Mouse (Mus musculus) hindbrain, embryonic 10.5 days (tissue): ENCODE results near the gene Sos2. TPM values are rescaled to one million over a fixed set of nuclear protein-coding genes. Genes with fewer than 3 reads are reported as not detected.

ENCODE experiments used
- DNase-seq: peaks from one replicate; pipeline ENCODE4 v3.0.0-alpha.2; 2017; ENCODE audit warnings: low spot score
- H3K27ac ChIP-seq: fragments of 300-500 bp; sonication (generic); 2 replicates; pipeline ENCODE4 v1.5.1; 2016; ENCODE audit warnings: mild to moderate bottlenecking, moderate library complexity
- H3K27me3 ChIP-seq: fragments of 300-500 bp; sonication (generic); 2 replicates; pipeline ENCODE4 v1.6.1; 2016; ENCODE audit warnings: mild to moderate bottlenecking; ENCODE audit not compliant: poor library complexity, insufficient read depth, severe bottlenecking
- H3K36me3 ChIP-seq: fragments of 300-500 bp; sonication (generic); 2 replicates; pipeline ENCODE4 v1.6.1; 2016; ENCODE audit warnings: mild to moderate bottlenecking, moderate library complexity
- H3K4me1 ChIP-seq: fragments of 300-500 bp; sonication (generic); replicated peaks from 2 replicates; pipeline ENCODE4 v1.6.1; 2016; ENCODE audit warnings: mild to moderate bottlenecking
- H3K4me3 ChIP-seq: fragments of 300-500 bp; sonication (generic); 2 replicates; pipeline ENCODE4 v1.5.1; 2016; ENCODE audit warnings: mild to moderate bottlenecking, moderate library complexity
- H3K9me3 ChIP-seq: fragments of 300-500 bp; sonication (generic); 2 replicates; pipeline ENCODE4 v1.6.1; 2016; ENCODE audit warnings: mild to moderate bottlenecking, moderate library complexity
- WGBS: fragments of 180-500 bp; shearing (Covaris S2); methylation state at CpG from one replicate; pipeline ENCODE4 v1.1.7; 2016; 5-methylcytosine and 5-hydroxymethylcytosine counted together
- polyA plus RNA-seq: library from polyadenylated mRNA; unstranded; fragments of >200 nt; fragmentation: Nextera tagmentation; extraction: Ambion mirVana; gene quantifications from 2 replicates; pipeline ENCODE4 v1.2.1, GENCODE M21; 2016

The Sos2 gene
- polyA plus RNA-seq, 1 experiment from 2014 or later: 8.5 TPM

GRCm38 (mm10) chr12:69539353-69539752 is 142.3 kb downstream of the Sos2 start:
- no peak overlapping the region for H3K4me3 ChIP-seq
- no peak for DNase-seq
- H3K27me3 ChIP-seq: 0 out of 2 replicates have a peak, but pooled peaks cover 3% of the 10 kb centered on the region
- peaks cover 30% of the 10 kb centered on the region for H3K4me1 ChIP-seq
- H3K27ac ChIP-seq: peak overlapping the region; percentile 71; the same call in 1 of the 2 replicates
- H3K36me3 ChIP-seq: no peaks in the 10 kb centered on the region
- WGBS: 75% methylated on average over 7 of the region's 7 CpGs
- H3K9me3 ChIP-seq: no peaks in the 10 kb centered on the region

DNA sequence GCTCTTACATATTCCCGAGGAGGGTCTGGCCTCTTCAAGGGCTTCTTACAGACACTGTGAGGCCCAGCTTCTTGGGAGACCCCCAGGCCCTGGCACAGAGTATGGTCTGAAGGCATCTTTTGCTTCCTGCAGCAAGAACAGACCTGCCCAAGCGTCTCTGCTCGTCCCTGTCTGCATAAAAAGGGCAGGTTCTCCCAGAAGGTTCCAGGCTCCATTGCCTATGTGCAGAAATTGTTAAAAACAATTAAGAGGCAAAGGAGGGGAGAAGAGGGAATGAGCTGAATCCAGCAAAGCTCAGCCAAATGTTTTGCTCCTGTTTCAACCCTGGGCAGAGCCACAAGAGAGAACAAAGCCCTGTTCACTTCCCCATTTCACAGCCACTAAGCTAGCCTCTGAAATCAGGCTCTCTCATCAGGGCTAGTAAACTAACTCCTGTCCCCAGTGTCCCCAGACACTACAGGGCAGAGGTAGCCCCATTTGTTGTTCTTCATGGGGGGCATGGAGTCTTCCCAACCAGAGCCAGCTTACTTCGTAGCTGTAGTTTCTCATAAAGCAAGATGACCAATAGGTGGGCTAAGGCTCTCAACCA is 143.2 kb downstream of the Sos2 start:
- Histone ChIP-seq H3K4me3 (no peak overlapping the region), H3K9me3 (no peaks in the 10 kb centered on the region), H3K27me3 (0 out of 2 replicates have a peak, but pooled peaks cover 3% of the 10 kb centered on the region), H3K36me3 (no peaks in the 10 kb centered on the region), H3K27ac (peak overlapping the region; percentile 71), H3K4me1 (peaks cover 30% of the 10 kb centered on the region)
- 67% methylated on average over 4 of the region's 4 CpGs for WGBS
- no peak for DNase-seq

GRCm38 (mm10) chr12:69537675-69538361 is 143.8 kb downstream of the Sos2 start:
- no peaks in the 10 kb centered on the region for H3K36me3 ChIP-seq
- H3K27ac ChIP-seq: peak overlapping the region; percentile 71
- H3K9me3 ChIP-seq: no peaks in the 10 kb centered on the region
- DNase-seq: peak; percentile 24
- peak overlapping the region; percentile 21; the same call in 1 of the 2 replicates for H3K4me3 ChIP-seq
- H3K27me3 ChIP-seq: 0 out of 2 replicates have a peak, but pooled peaks cover 3% of the 10 kb centered on the region
- WGBS: 65% methylated on average over 19 of the region's 19 CpGs
- H3K4me1 ChIP-seq: peaks cover 30% of the 10 kb centered on the region

DNA sequence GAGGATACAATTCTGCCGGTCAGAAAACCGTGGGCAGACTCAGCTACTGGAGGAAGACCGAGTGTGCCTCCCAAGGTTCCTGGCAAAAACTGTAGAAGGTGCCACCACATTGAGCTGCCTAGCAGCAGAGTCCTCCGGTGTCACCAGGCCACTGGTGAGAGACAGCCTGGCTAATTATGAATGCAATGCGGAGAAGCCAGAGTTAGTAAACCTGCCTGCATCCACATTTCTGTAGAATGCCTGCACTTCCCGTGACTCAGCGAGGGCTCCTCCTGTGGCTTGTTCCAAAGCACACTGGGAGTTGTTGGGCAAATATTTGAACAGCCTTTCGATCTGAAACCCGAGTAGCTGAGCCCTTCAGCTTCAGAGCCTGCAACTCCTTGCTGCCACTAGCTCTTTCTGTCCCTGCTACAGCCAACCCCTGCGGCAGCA is 144.4 kb downstream of the Sos2 start:
- Histone ChIP-seq H3K27ac (peak overlapping the region; percentile 71), H3K9me3 (no peaks in the 10 kb centered on the region), H3K27me3 (0 out of 2 replicates have a peak, but pooled peaks cover 3% of the 10 kb centered on the region), H3K4me3 (peak overlapping the region; percentile 21; the same call in 1 of the 2 replicates), H3K4me1 (peaks cover 30% of the 10 kb centered on the region), H3K36me3 (no peaks in the 10 kb centered on the region)
- peak; percentile 47 for DNase-seq
- WGBS: 31% methylated on average over 10 of the region's 10 CpGs

DNA sequence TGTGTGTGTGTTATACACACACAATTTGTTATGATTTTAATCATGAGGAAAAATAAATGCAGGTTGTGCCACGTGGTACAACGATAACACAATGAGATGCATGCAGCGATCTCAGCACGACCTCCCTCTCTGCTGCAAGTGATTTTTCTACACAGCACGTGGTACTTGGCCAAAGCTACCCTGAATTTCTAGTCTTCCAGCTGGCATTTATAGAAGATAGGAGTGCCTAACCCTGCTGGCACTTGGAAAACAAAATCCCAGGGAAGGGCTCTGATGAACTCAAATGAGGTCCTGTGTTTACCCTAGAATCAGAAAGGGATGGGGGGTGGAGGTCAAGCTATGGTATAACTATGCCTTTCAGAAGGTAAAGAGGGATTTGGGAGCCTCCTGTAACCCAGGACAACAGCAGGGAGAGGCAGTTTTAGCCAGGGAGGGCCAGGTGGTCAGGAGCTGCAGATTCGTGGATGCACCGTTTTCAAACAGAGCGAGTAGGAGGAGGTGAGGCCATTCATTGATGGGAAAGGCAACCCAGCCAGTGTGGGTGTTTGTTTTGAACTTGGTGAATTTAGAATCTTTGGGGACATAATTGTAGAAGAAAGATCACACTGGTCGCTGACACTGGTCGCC is 144.9 kb downstream of the Sos2 start:
- WGBS: 68% methylated on average over 10 of the region's 10 CpGs
- no peaks in the 10 kb centered on the region for H3K36me3 ChIP-seq
- peaks cover 30% of the 10 kb centered on the region for H3K4me1 ChIP-seq
- DNase-seq: no peak
- H3K9me3 ChIP-seq: no peaks in the 10 kb centered on the region
- H3K4me3 ChIP-seq: no peak overlapping the region
- H3K27ac ChIP-seq: peak overlapping the region; percentile 71
- 0 out of 2 replicates have a peak, but pooled peaks cover 3% of the 10 kb centered on the region for H3K27me3 ChIP-seq

Other genes starting within 250 kb of the Sos2 start
- gene Vcpkmt, start 98.8 kb downstream of the Sos2 start, polyA plus RNA-seq: 21.3 and 24.9 TPM in 2 replicates
- 12.8 and 17.2 TPM in 2 replicates for gene L2hgdh, start 43.0 kb upstream of the Sos2 start, polyA plus RNA-seq
- gene Atp5s, start 43.1 kb upstream of the Sos2 start, polyA plus RNA-seq: 20.3 and 21.2 TPM in 2 replicates
- gene Cdkl1, start 109.4 kb upstream of the Sos2 start, polyA plus RNA-seq: 0.62 and 0.71 TPM in 2 replicates
- gene Atl1, start 210.8 kb upstream of the Sos2 start, polyA plus RNA-seq: 22.5 and 45.8 TPM in 2 replicates
- gene Map4k5, start 211.3 kb upstream of the Sos2 start, polyA plus RNA-seq: 23.2 and 25.2 TPM in 2 replicates